Mouse (Mus musculus): ENCODE results near the gene Ubtf.

DNA sequence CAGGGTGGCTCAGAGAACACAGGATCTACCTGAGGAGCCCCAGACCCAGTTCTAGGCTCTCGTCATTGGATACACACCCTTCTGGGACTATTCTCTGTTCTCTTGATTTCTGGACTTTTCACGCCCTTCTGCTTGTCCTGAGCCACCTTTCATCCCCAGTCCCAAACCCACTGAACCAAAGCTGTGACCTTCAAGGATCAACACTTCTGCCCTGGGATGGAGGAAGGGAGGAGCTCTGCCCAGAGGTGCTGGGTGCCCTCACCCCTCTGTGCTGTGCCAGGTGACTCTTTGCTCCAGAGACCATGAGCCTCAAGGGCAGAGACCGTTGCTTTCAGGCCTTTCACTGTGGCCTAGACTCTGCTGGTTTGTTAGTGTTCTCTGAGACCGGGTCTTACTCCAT, 49.7 kb upstream of the Ubtf start:
- TF ChIP-seq POLR2A (IDR thresholded peaks at IDR 0.05; ENCODE audit: borderline replicate concordance, low read depth, low read length): no peak
- no peak for TF ChIP-seq CTCF (IDR thresholded peaks at IDR 0.05; ENCODE audit: low read depth, low read length)
